Mouse (Mus musculus) intestine, embryonic 14.5 days (tissue): ENCODE measurements around the gene Zfp771. TPM values are rescaled to one million over a fixed set of nuclear protein-coding genes. Genes with fewer than 3 reads are reported as not detected.

ENCODE experiments used
- ATAC-seq: fragments of 200-750 bp; cut with Nextera tagmentation; replicated peaks from 2 replicates; pipeline ENCODE4 v1.8.0; 2017; ENCODE audit warnings: low read depth, moderate number of reproducible peaks, moderate TSS enrichment, moderate library complexity; ENCODE audit not compliant: low FRiP score, low TSS enrichment
- DNase-seq: peaks from one replicate; pipeline ENCODE4 v3.0.0-alpha.2; 2018; ENCODE audit warnings: low spot score
- H3K27ac ChIP-seq: fragments of 300-500 bp; sonication (generic); 2 replicates; pipeline ENCODE4 v1.5.1; 2014; ENCODE audit warnings: low read depth, mild to moderate bottlenecking, control low read depth
- H3K27me3 ChIP-seq: fragments of 300-500 bp; sonication (generic); replicated peaks from 2 replicates; pipeline ENCODE4 v1.6.1; 2014; ENCODE audit warnings: low read length, control low read depth; ENCODE audit not compliant: control insufficient read depth, insufficient read depth
- H3K36me3 ChIP-seq: fragments of 300-500 bp; sonication (generic); 2 replicates; pipeline ENCODE4 v1.6.1; 2014; ENCODE audit warnings: low read length, control low read depth; ENCODE audit not compliant: control insufficient read depth, insufficient read depth
- H3K4me1 ChIP-seq: fragments of 300-500 bp; sonication (generic); replicated peaks from 2 replicates; pipeline ENCODE4 v1.6.1; 2014; ENCODE audit warnings: low read length, control low read depth, mixed read lengths; ENCODE audit not compliant: control insufficient read depth, insufficient read depth
- H3K4me2 ChIP-seq: fragments of 300-500 bp; sonication (generic); 2 replicates; pipeline ENCODE4 v1.6.1; 2014; ENCODE audit warnings: low read length
- H3K4me3 ChIP-seq: fragments of 300-500 bp; sonication (generic); 2 replicates; pipeline ENCODE4 v1.5.1; 2014; ENCODE audit warnings: low read depth, low read length, control low read depth, mixed read lengths
- H3K9ac ChIP-seq: fragments of 300-500 bp; sonication (generic); 2 replicates; pipeline ENCODE4 v1.6.1; 2014; ENCODE audit warnings: mild to moderate bottlenecking, low read length
- H3K9me3 ChIP-seq: fragments of 300-500 bp; sonication (generic); 2 replicates; pipeline ENCODE4 v1.6.1; 2016; ENCODE audit warnings: low read length, control low read depth; ENCODE audit not compliant: control insufficient read depth
- WGBS: fragments of 180-500 bp; shearing (Covaris S2); extraction: QIAGEN DNeasy Blood & Tissue Kit; methylation state at CpG from one replicate; pipeline ENCODE4 v1.1.7; 2014; 5-methylcytosine and 5-hydroxymethylcytosine counted together
- polyA plus RNA-seq: library from polyadenylated mRNA; unstranded; fragments of >200 nt; fragmentation: Nextera tagmentation; extraction: Ambion mirVana; gene quantifications from 2 replicates; pipeline ENCODE4 v1.2.1, GENCODE M21; 2014

Zfp771 gene
- 47.6 and 52.2 TPM in 2 replicates for polyA plus RNA-seq

- DNase-seq (peak; percentile 95), ATAC-seq (peak; percentile 99)
- peak within 1 kb of the TSS; percentile 76 for H3K4me2 ChIP-seq
- peaks cover 20% of the 10 kb centered on the region for H3K4me1 ChIP-seq
- peak within 1 kb of the TSS; percentile 94 for H3K4me3 ChIP-seq
- no peaks in the 10 kb centered on the region for H3K27me3 ChIP-seq
- H3K36me3 ChIP-seq: peaks cover 12% of the 10 kb centered on the region; the same call in 1 of the 2 replicates
- peak within 1 kb of the TSS; percentile 91 for H3K27ac ChIP-seq
- H3K9ac ChIP-seq: peak within 1 kb of the TSS; percentile 91
- H3K9me3 ChIP-seq: 0 out of 2 replicates have a peak, but pooled peaks cover 2% of the 10 kb centered on the region
- WGBS: 1% methylated on average over 53 of the region's 56 CpGs
Measured at GRCm38 (mm10) chr7:127243870-127244657, at the start of gene Zfp771. Gene Zfp771 (plus strand): TSS chr7:127244274.

- peak overlapping the region; percentile 75 for H3K4me2 ChIP-seq
- H3K4me3 ChIP-seq: peak overlapping the region; percentile 63
- peaks cover 14% of the 10 kb centered on the region for H3K4me1 ChIP-seq
- peak overlapping the region; percentile 73 for H3K9ac ChIP-seq
- peaks cover 69% of the 10 kb centered on the region for H3K36me3 ChIP-seq
- 62% methylated on average over 7 of the region's 7 CpGs for WGBS
- H3K9me3 ChIP-seq: no peaks in the 10 kb centered on the region
- H3K27ac ChIP-seq: no peak overlapping the region
- DNase-seq (no peak), ATAC-seq (no peak)
- H3K27me3 ChIP-seq: no peaks in the 10 kb centered on the region
Measured at GRCm38 (mm10) chr7:127194633-127195029, 49.4 kb upstream of the Zfp771 start.

GRCm38 (mm10) chr7:127195544-127196295, 48.4 kb upstream of the Zfp771 start, which contains the start of gene Cd2bp2:
Gene Cd2bp2 (minus strand): TSS chr7:127196050.
- H3K9me3 ChIP-seq: no peaks in the 10 kb centered on the region
- DNase-seq: peak; percentile 95
- peak within 1 kb of the TSS; percentile 63 for H3K4me3 ChIP-seq
- peak within 1 kb of the TSS; percentile 82 for H3K27ac ChIP-seq
- ATAC-seq: peak; percentile 96
- peaks cover 80% of the 10 kb centered on the region for H3K36me3 ChIP-seq
- H3K27me3 ChIP-seq: no peaks in the 10 kb centered on the region
- peak within 1 kb of the TSS; percentile 75 for H3K4me2 ChIP-seq
- H3K9ac ChIP-seq: peak within 1 kb of the TSS; percentile 73
- WGBS: under 1% methylated on average over 51 of the region's 51 CpGs
- peaks cover 14% of the 10 kb centered on the region for H3K4me1 ChIP-seq

GRCm38 (mm10) chr7:127196484-127196883, 47.6 kb upstream of the Zfp771 start:
- peaks cover 83% of the 10 kb centered on the region for H3K36me3 ChIP-seq
- ATAC-seq: no peak

GRCm38 (mm10) chr7:127206606-127207005, 37.5 kb upstream of the Zfp771 start:
- DNase-seq: no peak
- H3K36me3 ChIP-seq: peaks cover 32% of the 10 kb centered on the region
- H3K4me3 ChIP-seq: peak overlapping the region; percentile 90
- peak overlapping the region; percentile 92 for H3K4me2 ChIP-seq
- H3K9ac ChIP-seq: peak overlapping the region; percentile 91
- H3K27ac ChIP-seq: peak overlapping the region; percentile 59; the same call in 1 of the 2 replicates
- ATAC-seq: no peak
- H3K4me1 ChIP-seq: peaks cover 16% of the 10 kb centered on the region
- H3K27me3 ChIP-seq: no peaks in the 10 kb centered on the region
- 44% methylated on average over 2 of the region's 2 CpGs for WGBS
- H3K9me3 ChIP-seq: no peaks in the 10 kb centered on the region

More at GRCm38 (mm10) chr7:127196484-127196883, 47.6 kb upstream of the Zfp771 start:
- peak overlapping the region; percentile 63 for H3K4me3 ChIP-seq
- 54% methylated on average over 11 of the region's 11 CpGs for WGBS
- H3K9ac ChIP-seq: peak overlapping the region; percentile 73
- peaks cover 14% of the 10 kb centered on the region for H3K4me1 ChIP-seq
- no peaks in the 10 kb centered on the region for H3K9me3 ChIP-seq
- no peaks in the 10 kb centered on the region for H3K27me3 ChIP-seq
- no peak for DNase-seq
- peak overlapping the region; percentile 82 for H3K27ac ChIP-seq
- H3K4me2 ChIP-seq: peak overlapping the region; percentile 75

GRCm38 (mm10) chr7:127207374-127208294, 36.4 kb upstream of the Zfp771 start:
- no peaks in the 10 kb centered on the region for H3K27me3 ChIP-seq

GRCm38 (mm10) chr7:127208295-127208552, 35.9 kb upstream of the Zfp771 start, which contains the start of gene Tbc1d10b:
Gene Tbc1d10b (minus strand): TSS chr7:127208468.
- peak; percentile 71 for ATAC-seq
- H3K27me3 ChIP-seq: no peaks in the 10 kb centered on the region
- H3K4me3 ChIP-seq: peak within 1 kb of the TSS; percentile 90

More at GRCm38 (mm10) chr7:127207374-127208294, 36.4 kb upstream of the Zfp771 start:
- Histone ChIP-seq H3K27ac (peak overlapping the region; percentile 59), H3K9me3 (no peaks in the 10 kb centered on the region), H3K36me3 (peaks cover 22% of the 10 kb centered on the region), H3K9ac (peak overlapping the region; percentile 91), H3K4me1 (peaks cover 16% of the 10 kb centered on the region), H3K4me2 (peak overlapping the region; percentile 92), H3K4me3 (peak overlapping the region; percentile 90)
- under 1% methylated on average over 48 of the region's 53 CpGs for WGBS
- DNase-seq (peak; percentile 75), ATAC-seq (peak; percentile 23)

More at GRCm38 (mm10) chr7:127208295-127208552, 35.9 kb upstream of the Zfp771 start, which contains the start of gene Tbc1d10b:
- H3K9me3 ChIP-seq: no peaks in the 10 kb centered on the region
- H3K9ac ChIP-seq: peak within 1 kb of the TSS; percentile 91
- DNase-seq: no peak
- H3K27ac ChIP-seq: peak within 1 kb of the TSS; percentile 79
- WGBS: under 1% methylated on average over 32 of the region's 44 CpGs
- H3K4me2 ChIP-seq: peak within 1 kb of the TSS; percentile 92
- peaks cover 16% of the 10 kb centered on the region for H3K36me3 ChIP-seq
- peaks cover 16% of the 10 kb centered on the region for H3K4me1 ChIP-seq
